Mouse (Mus musculus): ENCODE results near the gene Cdkl4. TPM values are rescaled to one million over a fixed set of nuclear protein-coding genes. Genes with fewer than 3 reads are reported as not detected.
A peak's percentile ranks its signal among the peaks of the same experiment; 100 is the strongest.
"Not testable (repeated sequence)": the region's sequence is repeated elsewhere in the genome, so short reads cannot be mapped to it uniquely, and the experiment has no call there.

Gene Cdkl4
- under 1 TPM in 1 of 4 experiments, not detected in 3; 0.10 TPM for total RNA-seq (2022)

GRCm38 (mm10) chr17:80577639-80578038 lies at the start of gene Cdkl4:
Gene Cdkl4, minus strand, starts transcription at chr17:80577813.
- no peak for DNase-seq (ENCODE audit: low spot score in 2 of 2)

GRCm38 (mm10) chr17:80624979-80625378 lies 47.4 kb upstream of the Cdkl4 start:
- DNase-seq (ENCODE audit: low spot score in 2 of 2) = no peak

GRCm38 (mm10) chr17:80621691-80622090 lies 44.1 kb upstream of the Cdkl4 start:
- no peak for DNase-seq (ENCODE audit: low spot score in 2 of 2)

GRCm38 (mm10) chr17:80620786-80621423 lies 43.3 kb upstream of the Cdkl4 start:
- peak in 1 of 2 experiments; percentile 19 for DNase-seq (ENCODE audit: low spot score in 2 of 2)

- DNase-seq (ENCODE audit: low spot score in 2 of 2) = no peak
These were observed 41.9 kb upstream of the Cdkl4 start for GRCm38 (mm10) chr17:80619556-80619955.

GRCm38 (mm10) chr17:80618890-80619289 lies 41.3 kb upstream of the Cdkl4 start:
- no peak for DNase-seq (ENCODE audit: low spot score in 2 of 2)

- DNase-seq (ENCODE audit: low spot score in 2 of 2) = no peak
These were observed 26.2 kb upstream of the Cdkl4 start for GRCm38 (mm10) chr17:80603806-80604205.

GRCm38 (mm10) chr17:80603079-80603625 lies 25.5 kb upstream of the Cdkl4 start:
- DNase-seq (ENCODE audit: low spot score in 2 of 2) = no peak

- no peak for DNase-seq (ENCODE audit: low spot score in 2 of 2)
These were observed 23.8 kb upstream of the Cdkl4 start for GRCm38 (mm10) chr17:80601371-80601770.

GRCm38 (mm10) chr17:80583051-80583450 lies 5.4 kb upstream of the Cdkl4 start:
- no peak for DNase-seq (ENCODE audit: low spot score in 2 of 2)

- no peak for DNase-seq (ENCODE audit: low spot score in 2 of 2)
These were observed 2.3 kb upstream of the Cdkl4 start for GRCm38 (mm10) chr17:80579901-80580300.

GRCm38 (mm10) chr17:80579089-80579488 lies 1.5 kb upstream of the Cdkl4 start:
- DNase-seq (ENCODE audit: low spot score in 2 of 2) = no peak

GRCm38 (mm10) chr17:80578041-80578440 lies 428 bp upstream of the Cdkl4 start:
- DNase-seq (ENCODE audit: low spot score in 2 of 2) = no peak

GRCm38 (mm10) chr17:80577214-80577613 lies 399 bp downstream of the Cdkl4 start:
- DNase-seq (ENCODE audit: low spot score in 2 of 2) = peak in 1 of 2 experiments; percentile 8

GRCm38 (mm10) chr17:80575008-80575407 lies 2.6 kb downstream of the Cdkl4 start:
- DNase-seq (ENCODE audit: low spot score in 2 of 2) = no peak

- no peak for DNase-seq (ENCODE audit: low spot score in 2 of 2)
These were observed 3.1 kb downstream of the Cdkl4 start for GRCm38 (mm10) chr17:80574471-80574965.

GRCm38 (mm10) chr17:80572187-80572935 lies 5.3 kb downstream of the Cdkl4 start:
- no peak for DNase-seq (ENCODE audit: low spot score in 2 of 2)

- no peak for DNase-seq (ENCODE audit: low spot score in 2 of 2)
These were observed 6.2 kb downstream of the Cdkl4 start for GRCm38 (mm10) chr17:80571460-80571859.

- not testable (repeated sequence) for DNase-seq (ENCODE audit: low spot score in 2 of 2)
These were observed 7.9 kb downstream of the Cdkl4 start for GRCm38 (mm10) chr17:80569718-80570117.

- no peak for DNase-seq (ENCODE audit: low spot score in 2 of 2)
These were observed 8.6 kb downstream of the Cdkl4 start for GRCm38 (mm10) chr17:80568842-80569601.

- DNase-seq (ENCODE audit: low spot score in 2 of 2) = no peak
These were observed 9.2 kb downstream of the Cdkl4 start for GRCm38 (mm10) chr17:80568441-80568840.

- DNase-seq (ENCODE audit: low spot score in 2 of 2) = no peak
These were observed 13.0 kb downstream of the Cdkl4 start for GRCm38 (mm10) chr17:80564611-80564924.

Measured in gastrocnemius, adult 8-10 months (tissue).